Comparison of ENCODE assay signal across 38 mouse cellular contexts in the genomic region with DNA sequence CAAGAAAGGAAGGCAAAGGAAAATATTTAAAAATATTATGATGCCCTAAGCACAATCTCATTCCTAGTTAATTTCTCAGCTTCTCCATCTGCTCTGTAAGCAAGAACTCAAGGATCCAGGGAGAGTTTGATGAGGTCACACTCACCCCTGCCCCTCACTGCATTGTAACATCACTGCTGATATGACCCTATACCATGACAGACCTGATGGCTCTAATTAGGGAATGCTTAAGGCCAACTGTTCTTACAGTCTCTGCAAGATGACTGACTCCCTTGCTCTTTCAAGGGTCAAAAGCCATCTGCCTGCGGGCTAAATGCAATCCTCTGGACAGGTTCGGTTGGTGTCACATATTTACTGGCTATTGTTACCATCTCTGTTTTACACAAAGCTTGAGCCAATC. TPM values are rescaled to one million over a fixed set of nuclear protein-coding genes. Genes with fewer than 3 reads are reported as not detected.
A peak's percentile ranks its signal among the peaks of the same experiment; 100 is the strongest.
DNase-seq lines count a peak whose midpoint lies in the region; ATAC-seq and TF ChIP-seq lines count a peak whose summit lies in the region.
"Had no signal": no experiment of that assay in that cellular context is flagged by ENCODE, and none has a peak within 500 bp of the region (broad histone marks: within the 10 kb centered on the region; RNA-seq: fewer than 3 reads in every experiment).

No protein-coding gene starts in this region.

- WGBS in forebrain, embryonic 12.5 days: 51% methylated on average over 2 of the region's 2 CpGs
- WGBS in forebrain, embryonic 15.5 days: 64% methylated on average over 2 of the region's 2 CpGs
- WGBS in midbrain, embryonic 11.5 days: 57% methylated on average over 2 of the region's 2 CpGs
- 46% methylated on average over 2 of the region's 2 CpGs for WGBS in midbrain, embryonic 16.5 days
- WGBS in intestine, embryonic 16.5 days: 83% methylated on average over 2 of the region's 2 CpGs
- 62% methylated on average over 2 of the region's 2 CpGs for WGBS in heart, adult 2 months

- TF ChIP-seq CTCF in heart, adult 2 months (IDR thresholded peaks at IDR 0.05): no peak

- H3K4me3 ChIP-seq in forebrain, embryonic 12.5 days (replicated peaks): no peak overlapping the region
- no peak overlapping the region for H3K4me3 ChIP-seq in forebrain, embryonic 15.5 days
- H3K4me3 ChIP-seq in midbrain, embryonic 11.5 days (ENCODE audit: low read depth, low read length): no peak overlapping the region
- no peak overlapping the region for H3K4me3 ChIP-seq in midbrain, embryonic 16.5 days (ENCODE audit: low read depth, low read length)
- H3K4me3 ChIP-seq in intestine, embryonic 16.5 days (ENCODE audit: low read length): no peak overlapping the region
- no peak overlapping the region for H3K4me3 ChIP-seq in heart, adult 2 months
- H3K4me3 ChIP-seq: embryonic facial prominence, embryonic 12.5 days; heart, embryonic 10.5 days; heart, embryonic 15.5 days; intestine, embryonic 15.5 days; liver, embryonic 12.5 days; neural tube, embryonic 13.5 days had no signal

- no peak for TF ChIP-seq POLR2A in heart, adult 2 months (IDR thresholded peaks at IDR 0.05; ENCODE audit: insufficient read depth, low read depth, low read length)

- H3K79me2 ChIP-seq in heart, adult 2 months (replicated peaks; ENCODE audit: control insufficient read depth, insufficient read depth, low read length): no peaks in the 10 kb centered on the region

- no peak overlapping the region for H3K9ac ChIP-seq in forebrain, embryonic 12.5 days
- no peak overlapping the region for H3K9ac ChIP-seq in forebrain, embryonic 15.5 days (replicated peaks)
- H3K9ac ChIP-seq in midbrain, embryonic 11.5 days (ENCODE audit: low read length): no peak overlapping the region
- H3K9ac ChIP-seq in midbrain, embryonic 16.5 days (ENCODE audit: low read depth, low read length): no peak overlapping the region
- no peak overlapping the region for H3K9ac ChIP-seq in intestine, embryonic 16.5 days (ENCODE audit: low read depth, low read length)
- no peak overlapping the region for H3K9ac ChIP-seq in heart, adult 2 months (ENCODE audit: low read depth, low read length)
- H3K9ac ChIP-seq: embryonic facial prominence, embryonic 12.5 days; forebrain, postnatal 0 days; heart, embryonic 15.5 days; intestine, embryonic 15.5 days; liver, embryonic 12.5 days; liver, postnatal 0 days; neural tube, embryonic 13.5 days had no signal

- DNase-seq in midbrain, embryonic 11.5 days (ENCODE audit: low spot score, missing footprints): no peak
- DNase-seq in ZHBTc4 (ENCODE audit: low read depth, low spot score): peak; percentile 4
- DNase-seq in embryo, embryonic 11 days: peak; percentile 12
- DNase-seq in heart, adult 2 months: no peak
- DNase-seq: adrenal gland, postnatal 14 days; cerebellum, adult 11-12 months; cerebellum, adult 9-11 months; forebrain, postnatal 0 days; gastrocnemius, postnatal 14 days; kidney, adult 9 months; kidney, postnatal 10 days; layer of hippocampus, postnatal 36 days; left cerebral cortex, postnatal 4 days; liver, postnatal 0 days; lung, postnatal 36 days; right cerebral cortex, postnatal 14 days; thymus, postnatal 4 days had no signal

- H3K27me3 ChIP-seq in forebrain, embryonic 12.5 days: no peaks in the 10 kb centered on the region
- H3K27me3 ChIP-seq in forebrain, embryonic 15.5 days: no peaks in the 10 kb centered on the region
- no peaks in the 10 kb centered on the region for H3K27me3 ChIP-seq in midbrain, embryonic 11.5 days (ENCODE audit: control insufficient read depth, insufficient read depth, low read length)
- no peaks in the 10 kb centered on the region for H3K27me3 ChIP-seq in midbrain, embryonic 16.5 days (ENCODE audit: control insufficient read depth, insufficient read depth, low read depth, low read length)
- H3K27me3 ChIP-seq in intestine, embryonic 16.5 days (replicated peaks; ENCODE audit: control insufficient read depth, insufficient read depth, low read length): no peaks in the 10 kb centered on the region
- H3K27me3 ChIP-seq in heart, adult 2 months (ENCODE audit: control insufficient read depth, insufficient read depth, low read length): no peaks in the 10 kb centered on the region
- H3K27me3 ChIP-seq: embryonic facial prominence, embryonic 12.5 days; heart, embryonic 15.5 days; intestine, embryonic 15.5 days; liver, embryonic 12.5 days; neural tube, embryonic 13.5 days; Patski had no signal

- TF ChIP-seq EP300 in heart, adult 2 months (IDR thresholded peaks at IDR 0.05; ENCODE audit: insufficient read depth, low read depth, low read length): no peak

- peaks cover 4% of the 10 kb centered on the region; the same call in 1 of the 2 replicates for H3K4me1 ChIP-seq in forebrain, embryonic 12.5 days
- H3K4me1 ChIP-seq in forebrain, embryonic 15.5 days: no peaks in the 10 kb centered on the region
- H3K4me1 ChIP-seq in midbrain, embryonic 11.5 days (ENCODE audit: control insufficient read depth, insufficient read depth, low read length): no peaks in the 10 kb centered on the region
- H3K4me1 ChIP-seq in midbrain, embryonic 16.5 days (ENCODE audit: control insufficient read depth, insufficient read depth, low read length): no peaks in the 10 kb centered on the region
- no peaks in the 10 kb centered on the region for H3K4me1 ChIP-seq in intestine, embryonic 16.5 days (ENCODE audit: control insufficient read depth, insufficient read depth, low read length)
- no peaks in the 10 kb centered on the region for H3K4me1 ChIP-seq in heart, adult 2 months (ENCODE audit: control insufficient read depth, insufficient read depth, low read length)
- H3K4me1 ChIP-seq: embryonic facial prominence, embryonic 12.5 days; heart, embryonic 10.5 days; heart, embryonic 15.5 days; intestine, embryonic 15.5 days; liver, embryonic 12.5 days; neural tube, embryonic 13.5 days had no signal

- ATAC-seq in forebrain, embryonic 12.5 days (ENCODE audit: low FRiP score): peak; percentile 25; the same call in 1 of the 2 replicates
- ATAC-seq in forebrain, embryonic 15.5 days (replicated peaks): no peak; the same call in 1 of the 2 replicates
- peak; percentile 56; the same call in 1 of the 2 replicates for ATAC-seq in midbrain, embryonic 11.5 days (ENCODE audit: low FRiP score)
- no peak for ATAC-seq in midbrain, embryonic 16.5 days
- no peak for ATAC-seq in intestine, embryonic 16.5 days
- ATAC-seq: forebrain, postnatal 0 days; hindbrain, postnatal 0 days; intestine, embryonic 15.5 days; liver, embryonic 12.5 days; liver, postnatal 0 days; Patski had no signal

- H3K4me2 ChIP-seq in forebrain, embryonic 12.5 days: no peak overlapping the region
- no peak overlapping the region for H3K4me2 ChIP-seq in forebrain, embryonic 15.5 days (replicated peaks)
- H3K4me2 ChIP-seq in midbrain, embryonic 11.5 days: no peak overlapping the region
- H3K4me2 ChIP-seq in midbrain, embryonic 16.5 days (ENCODE audit: low read length): no peak overlapping the region
- no peak overlapping the region for H3K4me2 ChIP-seq in intestine, embryonic 16.5 days (ENCODE audit: low read depth, low read length)
- H3K4me2 ChIP-seq: embryonic facial prominence, embryonic 12.5 days; heart, embryonic 15.5 days; intestine, embryonic 15.5 days; liver, embryonic 12.5 days; neural tube, embryonic 13.5 days had no signal

- intact Hi-C loops in heart, adult 2 months (cut with DNase I): no loop called here

- H3K27ac ChIP-seq in forebrain, embryonic 12.5 days: no peak overlapping the region
- H3K27ac ChIP-seq in forebrain, embryonic 15.5 days (replicated peaks): no peak overlapping the region
- H3K27ac ChIP-seq in midbrain, embryonic 11.5 days (ENCODE audit: low read depth, low read length): no peak overlapping the region
- H3K27ac ChIP-seq in midbrain, embryonic 16.5 days (ENCODE audit: low read length): no peak overlapping the region
- no peak overlapping the region for H3K27ac ChIP-seq in intestine, embryonic 16.5 days (ENCODE audit: low read length)
- H3K27ac ChIP-seq in heart, adult 2 months: no peak overlapping the region
- H3K27ac ChIP-seq: embryonic facial prominence, embryonic 12.5 days; heart, embryonic 10.5 days; heart, embryonic 15.5 days; hindbrain, postnatal 0 days; intestine, embryonic 15.5 days; liver, embryonic 12.5 days; neural tube, embryonic 13.5 days had no signal

- H3K36me3 ChIP-seq in forebrain, embryonic 12.5 days (replicated peaks): no peaks in the 10 kb centered on the region
- no peaks in the 10 kb centered on the region for H3K36me3 ChIP-seq in forebrain, embryonic 15.5 days
- H3K36me3 ChIP-seq in midbrain, embryonic 11.5 days (ENCODE audit: control insufficient read depth, insufficient read depth, low read length): no peaks in the 10 kb centered on the region
- H3K36me3 ChIP-seq in midbrain, embryonic 16.5 days (ENCODE audit: control insufficient read depth, insufficient read depth, low read length): no peaks in the 10 kb centered on the region
- H3K36me3 ChIP-seq in intestine, embryonic 16.5 days (ENCODE audit: control insufficient read depth, insufficient read depth, low read length): no peaks in the 10 kb centered on the region
- H3K36me3 ChIP-seq in heart, adult 2 months (ENCODE audit: control insufficient read depth, insufficient read depth, low read length): no peaks in the 10 kb centered on the region
- H3K36me3 ChIP-seq: embryonic facial prominence, embryonic 12.5 days; heart, embryonic 10.5 days; heart, embryonic 15.5 days; intestine, embryonic 15.5 days; liver, embryonic 12.5 days; neural tube, embryonic 13.5 days had no signal

- no peaks in the 10 kb centered on the region for H3K9me3 ChIP-seq in forebrain, embryonic 12.5 days
- H3K9me3 ChIP-seq in forebrain, embryonic 15.5 days: no peaks in the 10 kb centered on the region
- H3K9me3 ChIP-seq in midbrain, embryonic 11.5 days (ENCODE audit: control insufficient read depth, low read length): no peaks in the 10 kb centered on the region
- no peaks in the 10 kb centered on the region for H3K9me3 ChIP-seq in midbrain, embryonic 16.5 days (replicated peaks; ENCODE audit: control insufficient read depth, low read length, poor library complexity, severe bottlenecking)
- H3K9me3 ChIP-seq in intestine, embryonic 16.5 days (ENCODE audit: control insufficient read depth, low read length): no peaks in the 10 kb centered on the region
- H3K9me3 ChIP-seq: embryonic facial prominence, embryonic 12.5 days; heart, embryonic 10.5 days; heart, embryonic 15.5 days; intestine, embryonic 15.5 days; liver, embryonic 12.5 days; neural tube, embryonic 13.5 days had no signal

RNA-seq across cellular contexts. Expression of a gene that starts 41.3 kb away (rescaled TPM):
- polyA plus RNA-seq in forebrain, embryonic 12.5 days (2016; fragmentation: Nextera tagmentation; extraction: Ambion mirVana): not detected in 2 replicates
- polyA plus RNA-seq in forebrain, embryonic 15.5 days (2015; fragmentation: Nextera tagmentation; extraction: Ambion mirVana): not detected in 2 replicates
- not detected in 2 replicates for polyA plus RNA-seq in midbrain, embryonic 11.5 days (2014; fragmentation: Nextera tagmentation; extraction: Ambion mirVana)
- 0.31 and 0.57 TPM in 2 replicates for polyA plus RNA-seq in midbrain, embryonic 16.5 days (2015; fragmentation: Nextera tagmentation; extraction: Ambion mirVana)
- polyA plus RNA-seq in intestine, embryonic 16.5 days (2015; fragmentation: Nextera tagmentation; extraction: Ambion mirVana): 14.6 and 21.6 TPM in 2 replicates
- total RNA-seq in heart, adult 2 months (2021): not detected
- 1.1 TPM in 1 of 2 replicates, not detected in the other for polyA plus RNA-seq in heart, adult 2 months (2012; rRNA removed)
- total RNA-seq: adrenal gland, postnatal 14 days; forebrain, postnatal 0 days; gastrocnemius, postnatal 14 days; granulocyte monocyte progenitor cell, adult 5-6 weeks; heart, postnatal 25 days; left cerebral cortex, postnatal 4 days; megakaryocyte, adult 5-6 weeks; MEL had no signal
- polyA plus RNA-seq: embryonic facial prominence, embryonic 12.5 days; forebrain, postnatal 0 days; heart, embryonic 10.5 days; heart, embryonic 15.5 days; liver, embryonic 12.5 days; liver, postnatal 0 days; lung, embryonic 16.5 days; Patski; stomach, embryonic 14.5 days had no signal

RNA-seq across cellular contexts. Expression of a gene that starts 49.5 kb away (rescaled TPM):
- not detected in 2 replicates for polyA plus RNA-seq in forebrain, embryonic 12.5 days (2016; fragmentation: Nextera tagmentation; extraction: Ambion mirVana)
- polyA plus RNA-seq in forebrain, embryonic 15.5 days (2015; fragmentation: Nextera tagmentation; extraction: Ambion mirVana): not detected in 2 replicates
- polyA plus RNA-seq in midbrain, embryonic 11.5 days (2014; fragmentation: Nextera tagmentation; extraction: Ambion mirVana): not detected in 2 replicates
- polyA plus RNA-seq in midbrain, embryonic 16.5 days (2015; fragmentation: Nextera tagmentation; extraction: Ambion mirVana): not detected in 2 replicates
- 1.1 and 1.9 TPM in 2 replicates for polyA plus RNA-seq in intestine, embryonic 16.5 days (2015; fragmentation: Nextera tagmentation; extraction: Ambion mirVana)
- not detected for total RNA-seq in heart, adult 2 months (2021)
- not detected in 2 replicates for polyA plus RNA-seq in heart, adult 2 months (2012; rRNA removed)
- total RNA-seq: adrenal gland, postnatal 14 days; forebrain, postnatal 0 days; gastrocnemius, postnatal 14 days; granulocyte monocyte progenitor cell, adult 5-6 weeks; heart, postnatal 25 days; hindbrain, postnatal 0 days; layer of hippocampus, postnatal 36 days; left cerebral cortex, postnatal 4 days; megakaryocyte, adult 5-6 weeks; MEL had no signal
- polyA plus RNA-seq: embryonic facial prominence, embryonic 12.5 days; forebrain, postnatal 0 days; heart, embryonic 10.5 days; heart, embryonic 15.5 days; hindbrain, postnatal 0 days; limb, embryonic 14.5 days; liver, embryonic 12.5 days; liver, postnatal 0 days; lung, embryonic 16.5 days; neural tube, embryonic 13.5 days; Patski; small intestine, adult 2 months; stomach, embryonic 14.5 days; thymus, postnatal 0 days had no signal

RNA-seq across cellular contexts. Expression of a gene that starts 51.3 kb away (rescaled TPM):
- not detected in 2 replicates for polyA plus RNA-seq in forebrain, embryonic 12.5 days (2016; fragmentation: Nextera tagmentation; extraction: Ambion mirVana)
- polyA plus RNA-seq in forebrain, embryonic 15.5 days (2015; fragmentation: Nextera tagmentation; extraction: Ambion mirVana): not detected in 2 replicates
- polyA plus RNA-seq in midbrain, embryonic 11.5 days (2014; fragmentation: Nextera tagmentation; extraction: Ambion mirVana): not detected in 2 replicates
- not detected in 2 replicates for polyA plus RNA-seq in midbrain, embryonic 16.5 days (2015; fragmentation: Nextera tagmentation; extraction: Ambion mirVana)
- 0.16 TPM in 1 of 2 replicates, not detected in the other for polyA plus RNA-seq in intestine, embryonic 16.5 days (2015; fragmentation: Nextera tagmentation; extraction: Ambion mirVana)
- total RNA-seq in heart, adult 2 months (2021): not detected
- not detected in 2 replicates for polyA plus RNA-seq in heart, adult 2 months (2012; rRNA removed)
- total RNA-seq: adrenal gland, postnatal 14 days; forebrain, postnatal 0 days; gastrocnemius, postnatal 14 days; granulocyte monocyte progenitor cell, adult 5-6 weeks; heart, postnatal 25 days; layer of hippocampus, postnatal 36 days; left cerebral cortex, postnatal 4 days; megakaryocyte, adult 5-6 weeks; MEL had no signal
- polyA plus RNA-seq: embryonic facial prominence, embryonic 12.5 days; forebrain, postnatal 0 days; heart, embryonic 10.5 days; heart, embryonic 15.5 days; hindbrain, postnatal 0 days; intestine, embryonic 15.5 days; limb, embryonic 14.5 days; liver, embryonic 12.5 days; liver, postnatal 0 days; lung, embryonic 16.5 days; neural tube, embryonic 13.5 days; Patski; stomach, embryonic 14.5 days had no signal

Comparison
In these comparisons a context has a peak if more than half of its experiments do, and no peak if none do; other contexts are left out.
1. ATAC-seq: peak in forebrain, embryonic 12.5 days (single experiment) and midbrain, embryonic 11.5 days (single experiment); none in forebrain, embryonic 15.5 days (single experiment), midbrain, embryonic 16.5 days (single experiment) and intestine, embryonic 16.5 days (single experiment).
2. DNase-seq: peak in ZHBTc4 (single experiment) and embryo, embryonic 11 days (single experiment); none in midbrain, embryonic 11.5 days (single experiment) and heart, adult 2 months (0 of 2).